Mouse (Mus musculus) forebrain, embryonic 16.5 days (tissue): ENCODE data around the gene Epha4. TPM values are rescaled to one million over a fixed set of nuclear protein-coding genes. Genes with fewer than 3 reads are reported as not detected.

ENCODE experiments used
- ATAC-seq: fragments of 200-750 bp; cut with Nextera tagmentation; 2 replicates; pipeline ENCODE4 v1.8.0; 2017; ENCODE audit warnings: mild to moderate bottlenecking, moderate library complexity
- H3K27ac ChIP-seq: fragments of 300-500 bp; sonication (generic); 2 replicates; pipeline ENCODE4 v1.5.1; 2014; ENCODE audit warnings: low read length, control low read depth
- H3K27me3 ChIP-seq: fragments of 300-500 bp; sonication (generic); replicated peaks from 2 replicates; pipeline ENCODE4 v1.6.1; 2014; ENCODE audit warnings: low read length; ENCODE audit not compliant: control insufficient read depth, insufficient read depth
- H3K36me3 ChIP-seq: fragments of 300-500 bp; sonication (generic); 2 replicates; pipeline ENCODE4 v1.6.1; 2014; ENCODE audit not compliant: control insufficient read depth, insufficient read depth
- H3K4me1 ChIP-seq: fragments of 300-500 bp; sonication (generic); replicated peaks from 2 replicates; pipeline ENCODE4 v1.6.1; 2014; ENCODE audit warnings: low read length; ENCODE audit not compliant: control insufficient read depth, insufficient read depth
- H3K4me2 ChIP-seq: fragments of 300-500 bp; sonication (generic); 2 replicates; pipeline ENCODE4 v1.6.1; 2014; ENCODE audit warnings: mild to moderate bottlenecking, low read length, control low read depth
- H3K4me3 ChIP-seq: fragments of 300-500 bp; sonication (generic); replicated peaks from 2 replicates; pipeline ENCODE4 v1.5.1; 2014; ENCODE audit warnings: mild to moderate bottlenecking, low read length, control low read depth
- H3K9ac ChIP-seq: fragments of 300-500 bp; sonication (generic); replicated peaks from 2 replicates; pipeline ENCODE4 v1.6.1; 2014; ENCODE audit warnings: low read depth, low read length, control low read depth
- H3K9me3 ChIP-seq: fragments of 300-500 bp; sonication (generic); 2 replicates; pipeline ENCODE4 v1.6.1; 2016; ENCODE audit warnings: low read length; ENCODE audit not compliant: control insufficient read depth
- WGBS: fragments of 180-500 bp; shearing (Covaris S2); extraction: QIAGEN DNeasy Blood & Tissue Kit; methylation state at CpG from one replicate; pipeline ENCODE4 v1.1.7; 2014; 5-methylcytosine and 5-hydroxymethylcytosine counted together
- polyA plus RNA-seq: library from polyadenylated mRNA; unstranded; fragments of >200 nt; fragmentation: Nextera tagmentation; extraction: Ambion mirVana; gene quantifications from 2 replicates; pipeline ENCODE4 v1.2.1, GENCODE M21; 2015

Gene Epha4
- polyA plus RNA-seq, 1 experiment from 2014 or later, result 76.4 TPM

DNA sequence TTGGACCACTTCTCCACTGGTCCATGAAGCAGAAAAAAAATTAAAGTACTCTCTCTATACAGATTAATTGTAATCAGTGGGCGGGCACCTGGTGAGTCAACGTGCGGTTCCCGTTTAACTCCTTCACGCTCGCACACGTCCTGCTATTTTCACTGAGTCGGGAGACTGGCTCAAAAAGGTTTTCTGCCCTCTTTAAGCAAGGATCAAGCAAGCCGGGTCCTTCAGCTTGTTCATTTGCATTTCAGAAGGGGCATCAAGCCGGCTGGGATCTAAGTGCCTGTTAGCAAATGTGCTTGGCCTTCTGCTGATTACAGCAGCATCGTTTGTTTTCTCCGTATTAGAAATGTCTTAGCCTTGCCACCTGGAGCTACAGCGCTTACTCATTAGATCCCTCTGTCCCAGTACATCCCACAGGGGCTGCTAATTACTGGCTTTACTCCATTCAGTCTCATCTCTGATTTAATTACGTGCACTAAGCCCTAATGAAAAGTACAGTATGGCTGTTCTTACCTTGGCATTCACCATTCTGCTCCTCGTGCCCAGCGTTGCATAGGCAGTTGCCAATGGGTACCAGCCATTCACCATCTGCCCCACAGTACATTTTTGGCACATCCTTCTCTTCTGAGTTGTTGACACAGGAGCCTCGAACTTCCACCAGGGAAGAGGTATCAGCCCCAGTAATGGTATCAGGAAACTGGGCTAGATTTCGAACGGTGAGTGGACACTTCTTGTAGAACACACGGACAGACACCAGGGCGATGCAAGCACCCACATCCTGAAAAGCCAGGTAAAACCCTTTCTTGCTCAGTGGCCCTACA lies 8.6 kb downstream of the Epha4 start:
- Histone ChIP-seq H3K9me3 (no peaks in the 10 kb centered on the region), H3K4me1 (peaks cover 84% of the 10 kb centered on the region), H3K36me3 (no peaks in the 10 kb centered on the region), H3K4me2 (peak overlapping the region; percentile 63), H3K27me3 (no peaks in the 10 kb centered on the region), H3K9ac (peak overlapping the region; percentile 49; the same call in 1 of the 2 replicates), H3K4me3 (peak overlapping the region; percentile 36), H3K27ac (peak overlapping the region; percentile 52)
- ATAC-seq, result peak; percentile 88
- 11% methylated on average over 21 of the region's 21 CpGs for WGBS

DNA sequence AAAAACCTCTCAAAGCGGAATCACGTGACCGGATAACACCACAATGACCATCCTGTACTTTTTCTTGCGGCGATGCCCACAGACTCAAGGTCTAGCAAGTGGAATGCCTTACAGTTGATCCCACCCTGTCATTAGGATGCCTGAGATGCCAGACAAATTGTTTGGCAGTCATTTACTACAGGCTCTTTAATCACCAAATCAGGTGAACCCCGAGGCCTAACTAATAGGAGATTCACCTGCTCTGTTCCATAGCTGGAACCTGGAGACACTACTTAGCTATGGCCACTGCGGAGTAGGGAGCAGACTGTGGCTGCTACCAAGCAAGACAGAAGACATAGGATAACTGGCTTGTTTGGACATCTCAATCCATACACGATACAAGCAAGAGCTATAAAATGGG lies 9.6 kb downstream of the Epha4 start:
- WGBS, result 37% methylated on average over 8 of the region's 8 CpGs
- peaks cover 86% of the 10 kb centered on the region for H3K4me1 ChIP-seq
- H3K36me3 ChIP-seq, result no peaks in the 10 kb centered on the region
- ATAC-seq, result no peak
- H3K27ac ChIP-seq, result peak overlapping the region; percentile 52
- no peaks in the 10 kb centered on the region for H3K27me3 ChIP-seq
- peak overlapping the region; percentile 63 for H3K4me2 ChIP-seq
- no peaks in the 10 kb centered on the region for H3K9me3 ChIP-seq
- peak overlapping the region; percentile 49 for H3K9ac ChIP-seq
- H3K4me3 ChIP-seq, result peak overlapping the region; percentile 36

DNA sequence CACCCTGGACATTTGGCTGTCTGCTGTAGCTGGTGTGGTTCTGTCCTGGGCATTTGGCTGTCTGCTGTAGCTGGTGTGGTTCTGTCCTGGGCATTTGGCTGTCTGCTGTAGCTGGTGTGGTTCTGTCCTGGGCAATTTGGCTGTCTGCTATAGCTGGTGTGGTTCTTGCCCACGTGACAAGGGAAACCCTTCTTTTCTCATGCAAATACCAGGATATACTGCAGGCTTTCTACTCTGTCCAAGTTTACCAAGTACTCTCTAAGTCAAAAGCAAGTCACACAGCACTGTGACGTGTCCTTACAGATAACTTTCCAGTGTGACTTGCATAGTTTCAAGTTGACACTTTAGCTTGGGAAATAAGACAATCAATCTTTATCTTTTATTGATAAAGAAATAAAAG lies 10.1 kb downstream of the Epha4 start:
- Histone ChIP-seq H3K9me3 (no peaks in the 10 kb centered on the region), H3K9ac (no peak overlapping the region), H3K4me3 (peak overlapping the region; percentile 36), H3K4me2 (peak overlapping the region; percentile 63), H3K4me1 (peaks cover 86% of the 10 kb centered on the region), H3K27me3 (no peaks in the 10 kb centered on the region), H3K27ac (no peak overlapping the region), H3K36me3 (no peaks in the 10 kb centered on the region)
- no peak for ATAC-seq
- 16% methylated on average over 2 of the region's 2 CpGs for WGBS

DNA sequence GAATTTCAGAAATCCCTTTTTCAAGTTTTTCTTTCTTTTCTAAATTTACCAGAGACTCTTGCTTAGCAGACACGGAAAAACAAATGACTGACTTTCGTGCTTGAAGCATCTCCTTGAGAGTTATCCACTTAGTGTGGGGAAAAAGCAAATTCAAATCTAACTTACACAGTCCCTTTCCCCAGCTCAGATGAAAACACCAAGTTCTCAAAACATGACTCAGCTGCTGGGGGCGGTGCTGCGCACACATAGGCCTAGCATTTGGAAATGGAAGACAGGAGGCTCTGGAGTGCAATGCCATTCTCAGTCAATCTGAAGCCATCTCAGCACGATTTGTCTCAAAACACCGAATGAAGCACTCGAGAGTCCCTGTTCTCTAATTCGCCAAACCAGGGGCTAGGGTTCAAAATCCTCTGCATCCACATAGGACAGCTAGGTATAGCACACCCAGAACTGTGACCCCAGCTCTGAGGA lies 11.1 kb downstream of the Epha4 start:
- Histone ChIP-seq H3K9me3 (no peaks in the 10 kb centered on the region), H3K36me3 (peaks cover 3% of the 10 kb centered on the region; the same call in 1 of the 2 replicates), H3K4me2 (peak overlapping the region; percentile 63), H3K4me1 (peaks cover 82% of the 10 kb centered on the region), H3K27me3 (no peaks in the 10 kb centered on the region), H3K27ac (0 out of 2 replicates have a peak overlapping the region, but pooled peaks have one; percentile 20), H3K4me3 (peak overlapping the region; percentile 36), H3K9ac (peak overlapping the region; percentile 39)
- 38% methylated on average over 8 of the region's 8 CpGs for WGBS
- no peak for ATAC-seq

DNA sequence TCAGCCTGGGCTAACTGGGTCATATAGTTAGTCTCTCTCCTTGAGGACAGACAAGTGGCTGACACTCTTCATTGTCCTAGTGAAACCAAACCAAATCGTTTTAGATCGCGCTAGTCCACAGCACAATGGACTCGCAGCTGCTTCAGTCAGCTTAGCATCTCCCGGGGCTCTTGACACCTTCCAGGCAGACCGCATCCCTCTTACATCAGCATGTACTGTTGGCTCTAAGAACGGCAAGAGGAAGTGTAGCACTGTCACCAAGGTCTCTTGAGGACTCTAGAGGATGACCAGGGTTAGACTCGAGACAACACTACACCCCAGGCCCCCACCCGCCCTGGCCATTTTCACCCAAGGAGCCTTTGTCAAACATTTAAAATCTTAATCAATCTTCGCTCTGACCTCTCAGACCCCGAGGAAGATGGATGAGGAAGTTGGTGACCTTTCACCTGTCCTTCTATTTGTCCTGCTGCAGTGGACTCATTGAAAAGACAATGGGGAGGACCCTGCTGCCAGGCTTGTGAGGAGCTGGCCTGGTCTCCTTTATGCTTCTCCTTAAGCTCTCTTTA lies 12.3 kb downstream of the Epha4 start:
- Histone ChIP-seq H3K27me3 (no peaks in the 10 kb centered on the region), H3K4me2 (peak overlapping the region; percentile 63), H3K9me3 (no peaks in the 10 kb centered on the region), H3K9ac (peak overlapping the region; percentile 35), H3K4me1 (peaks cover 81% of the 10 kb centered on the region), H3K36me3 (peaks cover 3% of the 10 kb centered on the region; the same call in 1 of the 2 replicates), H3K27ac (no peak overlapping the region), H3K4me3 (peak overlapping the region; percentile 6)
- ATAC-seq, result no peak
- 6% methylated on average over 11 of the region's 11 CpGs for WGBS

DNA sequence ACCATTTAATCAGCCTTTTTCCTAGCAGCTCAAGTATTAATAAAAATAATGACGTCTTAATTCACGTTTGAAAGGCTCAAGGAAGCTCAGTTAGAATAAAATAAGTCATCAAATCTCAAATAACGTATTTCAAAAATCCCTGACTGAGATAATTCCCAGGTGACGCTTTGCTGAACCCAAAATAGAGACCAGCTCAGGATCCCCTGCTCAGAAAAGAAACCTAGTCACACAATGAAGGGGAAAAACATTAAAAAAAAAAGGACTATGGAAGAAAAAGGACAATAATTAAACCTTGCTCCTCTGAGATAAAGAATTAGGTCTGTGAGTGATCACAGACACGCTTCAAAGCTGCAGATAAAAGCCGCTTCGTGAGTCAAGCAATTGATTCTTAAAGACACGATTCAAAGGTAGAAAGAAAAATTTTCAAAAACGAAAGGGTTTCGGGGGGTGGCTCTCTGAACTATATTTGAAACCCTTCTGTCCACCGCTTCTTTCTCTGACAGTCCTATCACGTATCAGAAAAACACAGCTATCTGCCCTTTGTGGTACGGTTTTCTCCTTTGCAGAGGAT lies 13.4 kb downstream of the Epha4 start:
- Histone ChIP-seq H3K36me3 (peaks cover 3% of the 10 kb centered on the region; the same call in 1 of the 2 replicates), H3K27me3 (no peaks in the 10 kb centered on the region), H3K9ac (peak overlapping the region; percentile 30; the same call in 1 of the 2 replicates), H3K4me2 (peak overlapping the region; percentile 43), H3K4me1 (peaks cover 83% of the 10 kb centered on the region), H3K4me3 (peak overlapping the region; percentile 18; the same call in 1 of the 2 replicates), H3K9me3 (no peaks in the 10 kb centered on the region), H3K27ac (no peak overlapping the region)
- 38% methylated on average over 13 of the region's 13 CpGs for WGBS
- ATAC-seq, result no peak

DNA sequence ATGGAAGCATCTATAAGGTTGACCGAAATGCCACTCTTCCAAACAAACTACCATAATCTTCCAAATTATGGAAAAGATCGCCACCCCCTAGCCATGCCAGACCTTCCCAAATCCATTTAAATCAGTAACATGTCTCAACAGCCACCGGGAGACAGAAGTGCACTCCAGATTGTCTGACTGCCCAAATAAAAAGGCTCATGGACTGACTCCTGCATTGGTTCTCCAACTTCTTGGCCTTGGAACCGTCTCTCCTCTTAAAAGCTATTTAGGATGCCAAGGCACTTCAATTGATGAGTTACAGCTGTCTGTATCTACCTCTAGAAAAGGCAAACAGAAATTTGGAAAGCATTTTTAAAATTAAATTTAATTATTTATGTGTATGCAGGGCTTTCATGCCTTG lies 17.4 kb downstream of the Epha4 start:
- peaks cover 3% of the 10 kb centered on the region; the same call in 1 of the 2 replicates for H3K36me3 ChIP-seq
- H3K27ac ChIP-seq, result peak overlapping the region; percentile 83
- no peaks in the 10 kb centered on the region for H3K27me3 ChIP-seq
- H3K4me3 ChIP-seq, result peak overlapping the region; percentile 7; the same call in 1 of the 2 replicates
- H3K9ac ChIP-seq, result no peak overlapping the region
- peak overlapping the region; percentile 48 for H3K4me2 ChIP-seq
- peaks cover 73% of the 10 kb centered on the region for H3K4me1 ChIP-seq
- 26% methylated on average over 4 of the region's 4 CpGs for WGBS
- ATAC-seq, result no peak
- no peaks in the 10 kb centered on the region for H3K9me3 ChIP-seq

DNA sequence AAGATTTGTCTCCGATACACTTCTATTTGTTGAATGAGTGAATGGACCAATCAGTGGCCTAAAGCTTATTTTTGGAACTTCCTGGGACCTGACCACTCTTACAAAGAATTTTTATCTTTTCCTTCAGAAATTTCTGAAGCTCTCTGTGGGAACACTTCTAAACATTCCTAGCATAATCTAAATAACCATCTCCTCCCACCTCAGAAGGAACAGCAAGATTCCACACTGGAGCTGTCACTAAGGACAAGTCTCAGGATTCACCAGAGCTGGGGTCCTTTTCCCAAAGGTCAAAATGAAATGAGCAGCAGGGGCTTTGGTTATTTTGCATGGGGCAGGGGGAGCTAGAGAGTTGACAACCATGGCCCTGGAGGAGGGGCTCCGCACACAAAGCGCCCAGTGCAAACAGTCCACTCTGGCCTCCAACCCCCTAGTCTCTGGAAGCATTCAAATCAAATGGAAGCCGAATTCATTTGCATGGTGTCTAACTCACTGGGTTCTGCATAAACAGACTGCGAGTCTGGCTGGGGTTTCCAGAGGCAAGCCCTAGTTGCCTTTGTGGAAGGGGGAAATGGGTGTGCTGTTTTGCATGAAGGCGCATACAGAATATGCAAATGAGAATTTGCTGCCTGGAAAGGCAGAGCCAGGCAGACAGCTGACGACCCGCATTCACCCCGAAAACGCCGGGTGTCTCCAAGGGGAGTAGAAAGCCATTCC lies 18.3 kb downstream of the Epha4 start:
- Histone ChIP-seq H3K36me3 (peaks cover 3% of the 10 kb centered on the region; the same call in 1 of the 2 replicates), H3K4me2 (peak overlapping the region; percentile 48), H3K9ac (peak overlapping the region; percentile 17; the same call in 1 of the 2 replicates), H3K27ac (peak overlapping the region; percentile 83), H3K4me3 (peak overlapping the region; percentile 18), H3K4me1 (peaks cover 72% of the 10 kb centered on the region), H3K9me3 (no peaks in the 10 kb centered on the region), H3K27me3 (no peaks in the 10 kb centered on the region)
- WGBS, result 4% methylated on average over 11 of the region's 11 CpGs
- peak; percentile 95 for ATAC-seq
